Mouse (Mus musculus): ENCODE measurements around the gene Klrb1. TPM values are rescaled to one million over a fixed set of nuclear protein-coding genes. Genes with fewer than 3 reads are reported as not detected.
"Not testable (repeated sequence)": the region's sequence is repeated elsewhere in the genome, so short reads cannot be mapped to it uniquely, and the experiment has no call there.

Gene Klrb1
- polyA plus RNA-seq, 2 experiments, result not detected

GRCm38 (mm10) chr6:128764598-128764997 lies 41.7 kb upstream of the Klrb1 start:
- Histone ChIP-seq H3K9me3 (ENCODE audit: control insufficient read depth, low read length) (no peaks in the 10 kb centered on the region), H3K27me3 (ENCODE audit: control insufficient read depth, insufficient read depth, low read length) (no peaks in the 10 kb centered on the region), H3K4me3 (replicated peaks; ENCODE audit: low read length) (peak overlapping the region; percentile 52), H3K36me3 (ENCODE audit: control insufficient read depth, insufficient read depth, low read length) (no peaks in the 10 kb centered on the region), H3K27ac (replicated peaks; ENCODE audit: low read depth, low read length) (no peak overlapping the region), H3K4me1 (ENCODE audit: control insufficient read depth, insufficient read depth, low read length) (no peaks in the 10 kb centered on the region), H3K4me2 (replicated peaks; ENCODE audit: low read depth, low read length, severe bottlenecking) (peak overlapping the region; percentile 42), H3K9ac (ENCODE audit: low read depth, low read length, severe bottlenecking) (no peak overlapping the region; the same call in 1 of the 2 replicates)
- no peak for DNase-seq (ENCODE audit: low spot score)
- TF ChIP-seq POLR2A (IDR thresholded peaks at IDR 0.05; ENCODE audit: borderline replicate concordance, extremely low read depth, insufficient read depth, insufficient read length), result no peak
- ATAC-seq (ENCODE audit: low FRiP score, low read depth), result no peak
- WGBS, result 19% methylated on average over 5 of the region's 5 CpGs

- TF ChIP-seq POLR2A (IDR thresholded peaks at IDR 0.05; ENCODE audit: borderline replicate concordance, extremely low read depth, insufficient read depth, insufficient read length), result no peak
- no peaks in the 10 kb centered on the region for H3K36me3 ChIP-seq (ENCODE audit: control insufficient read depth, insufficient read depth, low read length)
- no peaks in the 10 kb centered on the region for H3K9me3 ChIP-seq (ENCODE audit: control insufficient read depth, low read length)
- peak overlapping the region; percentile 67 for H3K27ac ChIP-seq (replicated peaks; ENCODE audit: low read depth, low read length)
- H3K4me2 ChIP-seq (replicated peaks; ENCODE audit: low read depth, low read length, severe bottlenecking), result peak overlapping the region; percentile 63
- H3K27me3 ChIP-seq (ENCODE audit: control insufficient read depth, insufficient read depth, low read length), result no peaks in the 10 kb centered on the region
- peak overlapping the region; percentile 52 for H3K4me3 ChIP-seq (replicated peaks; ENCODE audit: low read length)
- no peaks in the 10 kb centered on the region for H3K4me1 ChIP-seq (ENCODE audit: control insufficient read depth, insufficient read depth, low read length)
- H3K9ac ChIP-seq (ENCODE audit: low read depth, low read length, severe bottlenecking), result peak overlapping the region; percentile 48
- ATAC-seq (ENCODE audit: low FRiP score, low read depth) (peak; percentile 92), DNase-seq (ENCODE audit: low spot score) (peak; percentile 96)
- 1% methylated on average over 30 of the region's 30 CpGs for WGBS
Measured at GRCm38 (mm10) chr6:128763736-128764523, 41.1 kb upstream of the Klrb1 start.

- not testable (repeated sequence) for ATAC-seq (ENCODE audit: low FRiP score, low read depth)
- peak overlapping the region; percentile 48; the same call in 1 of the 2 replicates for H3K9ac ChIP-seq (ENCODE audit: low read depth, low read length, severe bottlenecking)
- WGBS, result 74% methylated on average over 10 of the region's 10 CpGs
Measured at GRCm38 (mm10) chr6:128762892-128763670, 40.2 kb upstream of the Klrb1 start.

GRCm38 (mm10) chr6:128761144-128761540 lies 38.3 kb upstream of the Klrb1 start:
- peak overlapping the region; percentile 60 for H3K4me3 ChIP-seq (replicated peaks; ENCODE audit: low read length)
- H3K4me1 ChIP-seq (ENCODE audit: control insufficient read depth, insufficient read depth, low read length), result no peaks in the 10 kb centered on the region
- no peaks in the 10 kb centered on the region for H3K27me3 ChIP-seq (ENCODE audit: control insufficient read depth, insufficient read depth, low read length)
- peak overlapping the region; percentile 38 for H3K4me2 ChIP-seq (replicated peaks; ENCODE audit: low read depth, low read length, severe bottlenecking)
- no peak overlapping the region for H3K27ac ChIP-seq (replicated peaks; ENCODE audit: low read depth, low read length)
- no peaks in the 10 kb centered on the region for H3K9me3 ChIP-seq (ENCODE audit: control insufficient read depth, low read length)
- DNase-seq (ENCODE audit: low spot score) (no peak), ATAC-seq (ENCODE audit: low FRiP score, low read depth) (no peak)
- H3K36me3 ChIP-seq (ENCODE audit: control insufficient read depth, insufficient read depth, low read length), result no peaks in the 10 kb centered on the region
- H3K9ac ChIP-seq (ENCODE audit: low read depth, low read length, severe bottlenecking), result 0 out of 2 replicates have a peak overlapping the region, but pooled peaks have one; percentile 40
- TF ChIP-seq POLR2A (IDR thresholded peaks at IDR 0.05; ENCODE audit: borderline replicate concordance, extremely low read depth, insufficient read depth, insufficient read length), result no peak
- 41% methylated on average over 5 of the region's 5 CpGs for WGBS

More at GRCm38 (mm10) chr6:128762892-128763670, 40.2 kb upstream of the Klrb1 start:
- not testable (repeated sequence) for H3K9me3 ChIP-seq (ENCODE audit: control insufficient read depth, low read length); DNase-seq (ENCODE audit: low spot score); H3K4me1 ChIP-seq (ENCODE audit: control insufficient read depth, insufficient read depth, low read length); H3K27me3 ChIP-seq (ENCODE audit: control insufficient read depth, insufficient read depth, low read length); H3K36me3 ChIP-seq (ENCODE audit: control insufficient read depth, insufficient read depth, low read length); H3K27ac ChIP-seq (replicated peaks; ENCODE audit: low read depth, low read length)
- Histone ChIP-seq H3K4me3 (replicated peaks; ENCODE audit: low read length) (peak overlapping the region; percentile 52), H3K4me2 (replicated peaks; ENCODE audit: low read depth, low read length, severe bottlenecking) (peak overlapping the region; percentile 63)

GRCm38 (mm10) chr6:128760416-128761143 lies 37.7 kb upstream of the Klrb1 start:
- peak; percentile 73 for ATAC-seq (ENCODE audit: low FRiP score, low read depth)
- not testable (repeated sequence) for H3K9me3 ChIP-seq (ENCODE audit: control insufficient read depth, low read length); H3K36me3 ChIP-seq (ENCODE audit: control insufficient read depth, insufficient read depth, low read length); H3K27me3 ChIP-seq (ENCODE audit: control insufficient read depth, insufficient read depth, low read length); H3K4me1 ChIP-seq (ENCODE audit: control insufficient read depth, insufficient read depth, low read length)
- H3K4me2 ChIP-seq (replicated peaks; ENCODE audit: low read depth, low read length, severe bottlenecking), result peak overlapping the region; percentile 38
- peak overlapping the region; percentile 60 for H3K4me3 ChIP-seq (replicated peaks; ENCODE audit: low read length)
- WGBS, result under 1% methylated on average over 44 of the region's 44 CpGs
- H3K9ac ChIP-seq (ENCODE audit: low read depth, low read length, severe bottlenecking), result peak overlapping the region; percentile 75
- peak overlapping the region; percentile 87 for H3K27ac ChIP-seq (replicated peaks; ENCODE audit: low read depth, low read length)
- peak; percentile 80 for DNase-seq (ENCODE audit: low spot score)

GRCm38 (mm10) chr6:128760016-128760415 lies 37.2 kb upstream of the Klrb1 start:
- not testable (repeated sequence) for H3K36me3 ChIP-seq (ENCODE audit: control insufficient read depth, insufficient read depth, low read length); H3K9me3 ChIP-seq (ENCODE audit: control insufficient read depth, low read length); H3K4me2 ChIP-seq (replicated peaks; ENCODE audit: low read depth, low read length, severe bottlenecking); H3K4me1 ChIP-seq (ENCODE audit: control insufficient read depth, insufficient read depth, low read length); H3K27me3 ChIP-seq (ENCODE audit: control insufficient read depth, insufficient read depth, low read length)
- WGBS, result under 1% methylated on average over 22 of the region's 22 CpGs
- peak; percentile 85 for DNase-seq (ENCODE audit: low spot score)
- peak overlapping the region; percentile 87 for H3K27ac ChIP-seq (replicated peaks; ENCODE audit: low read depth, low read length)
- H3K9ac ChIP-seq (ENCODE audit: low read depth, low read length, severe bottlenecking), result peak overlapping the region; percentile 75
- peak; percentile 43 for ATAC-seq (ENCODE audit: low FRiP score, low read depth)
- H3K4me3 ChIP-seq (replicated peaks; ENCODE audit: low read length), result peak overlapping the region; percentile 60
